Mouse (Mus musculus) bone marrow, adult 2 months (tissue): ENCODE measurements around the gene Grip1. TPM values are rescaled to one million over a fixed set of nuclear protein-coding genes. Genes with fewer than 3 reads are reported as not detected.

ENCODE experiments used
- H3K27ac ChIP-seq: fragments of 200-500 bp; 2 replicates; pipeline ENCODE4 v1.5.1; 2012; ENCODE audit warnings: low read depth, mild to moderate bottlenecking, control low read depth, inconsistent platforms, low read length; ENCODE audit not compliant: control insufficient read depth, poor library complexity, insufficient read depth
- H3K4me1 ChIP-seq: fragments of 200-500 bp; 2 replicates; pipeline ENCODE4 v1.6.1; 2011; ENCODE audit warnings: low read length; ENCODE audit not compliant: control insufficient read depth, insufficient read depth
- H3K4me3 ChIP-seq: fragments of 200-500 bp; replicated peaks from 2 replicates; pipeline ENCODE3; 2011; ENCODE audit warnings: mild to moderate bottlenecking, low read depth, low read length, control low read depth; ENCODE audit not compliant: control insufficient read depth
- CTCF ChIP-seq: fragments of 200-500 bp; IDR thresholded peaks from 2 replicates; pipeline ENCODE4 v1.5.1; 2011; ENCODE audit warnings: low read length, control low read depth; ENCODE audit not compliant: control insufficient read depth, insufficient read depth
- POLR2A ChIP-seq: fragments of 200-500 bp; IDR thresholded peaks from 2 replicates; pipeline ENCODE4 v1.6.1; 2011; ENCODE audit warnings: low read depth, mild to moderate bottlenecking, control low read depth, low read length, borderline replicate concordance; ENCODE audit not compliant: control insufficient read depth
- WGBS: fragments of 180-500 bp; shearing (Covaris S2); methylation state at CpG from one replicate; pipeline ENCODE4 v1.1.7; 2018; 5-methylcytosine and 5-hydroxymethylcytosine counted together
- polyA plus RNA-seq: library from polyadenylated mRNA; stranded (reverse); fragments of >200 nt; gene quantifications from 2 replicates; pipeline ENCODE4 v1.2.4, GENCODE M21; 2011; ENCODE audit warnings: low replicate concordance; ENCODE audit not compliant: missing spikeins, insufficient read depth, insufficient read length

Grip1 gene
- polyA plus RNA-seq, 1 experiment, result not detected

GRCm38 (mm10) chr10:119467976-119468375, 14.3 kb downstream of the Grip1 start:
- no peak overlapping the region for H3K4me3 ChIP-seq
- 87% methylated on average over 18 of the region's 18 CpGs for WGBS
- no peak overlapping the region for H3K27ac ChIP-seq
- no peak for TF ChIP-seq CTCF
- TF ChIP-seq POLR2A, result no peak
- H3K4me1 ChIP-seq, result no peaks in the 10 kb centered on the region

- TF ChIP-seq POLR2A, result no peak
- no peak for TF ChIP-seq CTCF
- H3K27ac ChIP-seq, result no peak overlapping the region
- WGBS, result 88% methylated on average over 1 of the region's 1 CpGs
- no peaks in the 10 kb centered on the region for H3K4me1 ChIP-seq
- H3K4me3 ChIP-seq, result no peak overlapping the region
These were observed 16.5 kb downstream of the Grip1 start for GRCm38 (mm10) chr10:119470096-119470495.

- Histone ChIP-seq H3K4me1 (no peaks in the 10 kb centered on the region), H3K4me3 (no peak overlapping the region), H3K27ac (no peak overlapping the region)
- WGBS, result 39% methylated on average over 9 of the region's 9 CpGs
- TF ChIP-seq POLR2A (no peak), CTCF (no peak)
These were observed 21.5 kb downstream of the Grip1 start for GRCm38 (mm10) chr10:119475166-119475565.

GRCm38 (mm10) chr10:119477661-119478060, 24.0 kb downstream of the Grip1 start:
- Histone ChIP-seq H3K4me3 (no peak overlapping the region), H3K27ac (no peak overlapping the region), H3K4me1 (no peaks in the 10 kb centered on the region)
- 88% methylated on average over 8 of the region's 8 CpGs for WGBS
- TF ChIP-seq POLR2A, result no peak
- TF ChIP-seq CTCF, result no peak

DNA sequence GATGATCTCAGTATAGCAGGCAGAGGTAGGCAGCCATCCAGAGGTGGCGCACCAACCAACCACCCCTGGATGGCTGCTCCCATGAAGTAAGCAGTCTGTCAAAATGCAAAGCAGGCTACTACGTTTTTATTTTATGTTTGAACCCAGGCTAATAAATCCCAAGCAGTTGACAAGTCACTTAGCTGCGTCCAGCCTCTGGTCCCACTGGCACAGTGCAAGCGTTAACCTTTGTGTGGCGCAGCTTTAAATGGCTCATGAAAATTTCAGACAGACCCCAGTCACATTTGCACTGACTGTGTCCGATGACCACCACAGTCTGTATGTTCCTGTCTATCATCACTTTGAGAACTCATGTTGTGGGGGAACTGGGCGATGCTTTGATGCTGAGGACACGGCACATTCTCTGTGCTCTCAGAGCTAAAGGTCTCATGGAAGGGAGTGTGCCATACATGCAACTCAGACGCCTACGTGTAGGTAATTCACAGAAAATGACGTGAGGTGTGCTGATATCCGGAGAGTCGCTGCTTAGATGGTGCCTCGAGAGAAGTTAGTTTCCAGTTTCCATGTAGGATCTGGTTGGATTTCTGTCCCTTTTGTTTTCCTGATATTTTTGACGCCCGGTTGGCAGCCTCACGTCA, 29.6 kb downstream of the Grip1 start:
- H3K4me3 ChIP-seq, result no peak overlapping the region
- no peak overlapping the region for H3K27ac ChIP-seq
- TF ChIP-seq POLR2A (no peak), CTCF (no peak)
- 80% methylated on average over 17 of the region's 17 CpGs for WGBS
- no peaks in the 10 kb centered on the region for H3K4me1 ChIP-seq

DNA sequence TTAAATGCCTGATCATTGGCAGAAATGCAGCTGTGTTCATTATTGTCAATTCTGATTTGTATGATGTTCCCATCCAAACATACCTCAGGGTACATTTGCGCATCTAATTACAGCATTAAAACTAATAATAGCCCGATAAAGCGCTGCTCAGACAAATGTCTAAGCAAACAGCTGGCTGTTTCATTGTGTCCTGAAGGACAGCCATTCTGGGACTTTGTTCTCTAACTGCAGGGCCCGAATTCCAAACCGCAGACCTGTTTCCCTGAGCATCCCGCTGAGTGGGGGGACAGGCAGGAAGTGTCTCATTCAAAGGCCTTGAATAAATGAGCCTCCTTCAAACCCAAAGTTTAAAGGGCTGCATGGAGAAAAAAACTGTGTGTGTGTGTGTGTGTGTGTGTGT, 30.1 kb downstream of the Grip1 start:
- Histone ChIP-seq H3K4me3 (no peak overlapping the region), H3K27ac (no peak overlapping the region), H3K4me1 (no peaks in the 10 kb centered on the region)
- no peak for TF ChIP-seq CTCF
- no peak for TF ChIP-seq POLR2A
- whole genome bisulfite sequencing, result 40% methylated on average over 6 of the region's 6 CpGs

DNA sequence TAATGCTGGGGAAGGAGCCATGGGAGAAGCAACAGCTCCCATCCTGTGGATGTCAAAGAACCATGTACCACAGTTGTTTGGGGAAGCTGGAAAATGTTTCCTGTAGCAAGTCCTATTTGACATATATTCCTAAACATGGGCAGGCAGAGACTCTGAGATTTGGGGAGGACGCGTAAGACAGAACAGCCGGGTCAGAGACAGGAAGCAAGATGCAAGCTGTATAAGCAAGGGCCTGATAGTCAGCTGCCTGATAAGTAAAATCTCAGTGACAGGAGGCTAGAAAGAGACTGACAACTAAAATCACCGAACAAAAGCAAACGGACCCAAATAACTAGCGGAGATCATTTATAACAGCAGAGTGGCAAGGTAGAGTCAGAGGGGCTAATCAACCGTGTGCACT, 33.3 kb downstream of the Grip1 start:
- TF ChIP-seq CTCF (no peak), POLR2A (no peak)
- Histone ChIP-seq H3K27ac (no peak overlapping the region), H3K4me1 (no peaks in the 10 kb centered on the region), H3K4me3 (no peak overlapping the region)
- 42% methylated on average over 7 of the region's 7 CpGs for whole genome bisulfite sequencing

- no peak overlapping the region for H3K27ac ChIP-seq
- 87% methylated on average over 18 of the region's 18 CpGs for WGBS
- TF ChIP-seq CTCF (no peak), POLR2A (no peak)
- H3K4me1 ChIP-seq, result no peaks in the 10 kb centered on the region
- H3K4me3 ChIP-seq, result no peak overlapping the region
These were observed 37.2 kb downstream of the Grip1 start for GRCm38 (mm10) chr10:119490831-119491230.

- WGBS, result 81% methylated on average over 8 of the region's 8 CpGs
These were observed 41.7 kb downstream of the Grip1 start for GRCm38 (mm10) chr10:119495317-119495716.

More at GRCm38 (mm10) chr10:119495317-119495716, 41.7 kb downstream of the Grip1 start:
- TF ChIP-seq CTCF, result no peak
- no peak overlapping the region for H3K27ac ChIP-seq
- no peak overlapping the region for H3K4me3 ChIP-seq
- no peaks in the 10 kb centered on the region for H3K4me1 ChIP-seq
